ENCODE assay signal across 21 mouse cellular contexts in genomic region chr2:19560654-19561053, GRCm38 (mm10). TPM values are rescaled to one million over a fixed set of nuclear protein-coding genes. Genes with fewer than 3 reads are reported as not detected.
"Had no signal": no experiment of that assay in that cellular context is flagged by ENCODE, and none has a peak within 500 bp of the region (broad histone marks: within the 10 kb centered on the region; RNA-seq: fewer than 3 reads in every experiment).

No protein-coding gene starts in this region.

- H3K27me3 ChIP-seq: liver, embryonic 13.5 days; liver, embryonic 15.5 days; megakaryocyte, embryonic 14.5 days; midbrain, embryonic 13.5 days; stomach, embryonic 15.5 days had no signal

- H3K36me3 ChIP-seq: liver, embryonic 13.5 days; liver, embryonic 15.5 days; midbrain, embryonic 13.5 days; midbrain, embryonic 15.5 days; neural tube, embryonic 12.5 days; stomach, embryonic 15.5 days had no signal

- H3K4me1 ChIP-seq: liver, embryonic 13.5 days; liver, embryonic 15.5 days; megakaryocyte, embryonic 14.5 days; midbrain, embryonic 13.5 days; midbrain, embryonic 15.5 days; stomach, embryonic 15.5 days had no signal

- DNase-seq: liver, embryonic 13.5 days; liver, postnatal 0 days; lung, embryonic 14.5 days; right cerebral cortex, postnatal 14 days; thymus, adult 2 months; thymus, postnatal 25 days; thymus, postnatal 4 days had no signal

- H3K4me2 ChIP-seq: liver, embryonic 11.5 days; liver, embryonic 13.5 days; liver, embryonic 15.5 days; lung, embryonic 14.5 days; midbrain, embryonic 13.5 days; midbrain, embryonic 15.5 days; neural tube, embryonic 12.5 days; stomach, embryonic 15.5 days had no signal

- H3K9ac ChIP-seq: liver, embryonic 13.5 days; liver, embryonic 15.5 days; liver, postnatal 0 days; lung, embryonic 14.5 days; midbrain, embryonic 13.5 days; midbrain, embryonic 15.5 days; neural tube, embryonic 12.5 days; stomach, embryonic 15.5 days had no signal

- H3K4me3 ChIP-seq: liver, embryonic 13.5 days; liver, embryonic 15.5 days; megakaryocyte, embryonic 14.5 days; midbrain, embryonic 13.5 days; midbrain, embryonic 15.5 days; neural tube, embryonic 12.5 days; stomach, embryonic 15.5 days had no signal

- ATAC-seq: liver, postnatal 0 days; midbrain, embryonic 13.5 days; midbrain, embryonic 15.5 days had no signal

- H3K9me3 ChIP-seq: liver, embryonic 13.5 days; liver, embryonic 15.5 days; megakaryocyte, embryonic 14.5 days; midbrain, embryonic 13.5 days; midbrain, embryonic 15.5 days; neural tube, embryonic 12.5 days; stomach, embryonic 15.5 days had no signal

- H3K27ac ChIP-seq: liver, embryonic 13.5 days; liver, embryonic 15.5 days; macrophage; midbrain, embryonic 13.5 days; midbrain, embryonic 15.5 days; neural tube, embryonic 12.5 days; stomach, embryonic 15.5 days; stomach, postnatal 0 days had no signal

RNA-seq across cellular contexts. Expression of gene 4921504E06Rik, which starts 6.9 kb away (rescaled TPM):
- polyA plus RNA-seq: liver, embryonic 11.5 days; liver, embryonic 13.5 days; liver, embryonic 15.5 days; liver, postnatal 0 days; lung, embryonic 14.5 days; lung, embryonic 16.5 days; macrophage; midbrain, embryonic 13.5 days; midbrain, embryonic 15.5 days; midbrain, postnatal 0 days; neural tube, embryonic 12.5 days; neural tube, embryonic 14.5 days; spleen, adult 2 months; stomach, embryonic 15.5 days; stomach, postnatal 0 days; thymus, adult 2 months; urinary bladder, adult 2 months had no signal
